Mouse (Mus musculus) olfactory bulb, adult 2 months (tissue): ENCODE results near the gene Rex1bd.

Source experiments
- CTCF ChIP-seq: fragments of 200-500 bp; IDR thresholded peaks from 2 replicates; pipeline ENCODE4 v1.5.1; 2012; ENCODE audit warnings: low read depth, mild to moderate bottlenecking, low read length, moderate library complexity; ENCODE audit not compliant: insufficient read depth
- POLR2A ChIP-seq: fragments of 200-500 bp; IDR thresholded peaks from 2 replicates; pipeline ENCODE4 v1.6.1; 2012; ENCODE audit warnings: mild to moderate bottlenecking, low read depth, low read length, moderate library complexity; ENCODE audit not compliant: insufficient read depth

DNA sequence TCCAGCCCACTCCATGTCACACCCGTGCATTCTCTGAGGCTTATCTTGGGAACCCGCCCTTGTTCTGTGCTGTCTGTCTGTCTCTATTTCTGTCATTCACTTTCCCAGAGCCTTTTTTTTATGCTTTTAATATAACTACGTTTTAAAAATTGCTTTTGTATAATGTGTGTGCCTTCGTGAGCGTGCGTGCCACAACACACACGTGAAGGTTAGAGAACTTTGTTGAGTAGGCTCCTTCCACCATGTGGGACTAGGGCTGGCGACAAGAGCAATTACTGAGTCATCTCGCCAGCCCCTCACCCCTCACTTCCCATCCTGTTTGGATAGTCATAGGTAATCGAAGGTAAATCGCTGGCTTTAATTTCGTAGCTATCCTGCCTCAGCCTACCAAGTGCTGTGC lies 4.0 kb downstream of the Rex1bd start:
- TF ChIP-seq POLR2A (no peak), CTCF (no peak)
